Mouse (Mus musculus) E14TG2a.4 (cell line): Measurements from ENCODE around the gene 1810010D01Rik.

Experiments
- CTCF ChIP-seq: conservative IDR thresholded peaks from 2 replicates; pipeline ENCODE4 v1.5.1; 2014; ENCODE audit warnings: low read length
- POU5F1 ChIP-seq: IDR thresholded peaks from 2 replicates; pipeline ENCODE4 v1.6.1; 2014; ENCODE audit warnings: low read length, borderline replicate concordance

DNA sequence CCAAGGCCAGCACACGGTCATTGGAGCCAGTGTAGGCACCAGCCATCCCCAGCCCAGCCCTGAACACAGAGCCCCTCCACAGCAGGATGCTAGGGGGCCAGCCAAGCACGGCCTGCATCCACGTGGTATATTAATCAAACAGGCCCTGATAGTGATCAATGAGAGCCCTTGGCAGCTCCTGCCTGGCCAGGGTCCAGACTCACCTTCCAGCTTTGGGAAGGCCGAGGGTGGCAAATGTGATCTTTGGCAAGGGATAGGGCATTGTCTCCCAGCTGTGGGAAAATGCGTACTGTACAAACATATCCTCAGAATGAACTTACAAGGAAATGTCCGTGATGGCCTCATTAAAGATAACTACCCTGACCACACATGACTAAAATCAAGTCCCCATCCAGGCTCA, 31.2 kb upstream of the 1810010D01Rik start:
- TF ChIP-seq CTCF = no peak
- no peak for TF ChIP-seq POU5F1
